Mouse (Mus musculus): ENCODE data around the gene Tmem184a. TPM values are rescaled to one million over a fixed set of nuclear protein-coding genes. Genes with fewer than 3 reads are reported as not detected.

Gene Tmem184a
- 27.8 and 32.3 TPM in 2 replicates for polyA plus RNA-seq (2015; fragmentation: Nextera tagmentation; extraction: Ambion mirVana)

DNA sequence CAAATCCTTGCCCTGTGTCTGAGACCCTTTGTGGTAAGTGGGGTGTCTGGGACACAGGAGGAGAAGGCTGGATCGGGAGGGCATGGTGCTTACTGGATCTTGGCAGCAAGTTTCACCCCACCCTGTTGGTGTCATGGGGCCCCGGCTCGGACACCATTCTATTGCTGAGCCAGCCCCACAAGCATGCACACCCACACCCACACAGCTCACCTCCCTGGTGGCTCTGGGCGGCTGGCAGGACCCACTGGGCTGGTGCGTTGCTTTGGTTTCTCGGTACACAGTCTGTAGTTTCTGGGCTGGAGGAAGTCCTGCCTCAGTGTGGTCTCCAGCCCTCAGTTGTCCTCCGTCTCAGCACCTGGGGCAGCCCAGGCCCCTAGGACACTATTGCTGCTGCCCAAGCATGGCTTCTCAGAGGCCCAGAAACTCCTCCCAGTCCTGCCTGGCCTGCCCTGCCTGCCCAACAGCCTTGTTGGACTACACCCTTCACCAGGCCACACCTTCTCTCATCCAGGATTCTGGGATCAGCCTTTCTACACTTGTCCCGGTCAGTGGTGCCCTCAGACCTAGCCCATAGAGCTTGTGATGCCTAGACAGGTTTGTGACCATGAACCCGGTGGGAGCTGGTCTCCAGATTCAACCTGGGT lies at the start of gene Tmem184a:
Tmem184a (minus strand) TSS at position 380 of the 644 bp plus-strand sequence.
- peak within 1 kb of the TSS; percentile 55; the same call in 1 of the 2 replicates for H3K27ac ChIP-seq
- H3K27me3 ChIP-seq (replicated peaks), result no peaks in the 10 kb centered on the region
- peak within 1 kb of the TSS; percentile 17; the same call in 1 of the 2 replicates for H3K4me2 ChIP-seq
- ATAC-seq (ENCODE audit: insufficient read depth, low FRiP score, low read depth), result no peak
- 78% methylated on average over 9 of the region's 9 CpGs for WGBS
- H3K4me1 ChIP-seq, result no peaks in the 10 kb centered on the region
- no peak within 1 kb of the TSS for H3K9ac ChIP-seq
- peaks cover 13% of the 10 kb centered on the region; the same call in 1 of the 2 replicates for H3K36me3 ChIP-seq
- no peaks in the 10 kb centered on the region for H3K9me3 ChIP-seq
- H3K4me3 ChIP-seq (replicated peaks), result no peak within 1 kb of the TSS

DNA sequence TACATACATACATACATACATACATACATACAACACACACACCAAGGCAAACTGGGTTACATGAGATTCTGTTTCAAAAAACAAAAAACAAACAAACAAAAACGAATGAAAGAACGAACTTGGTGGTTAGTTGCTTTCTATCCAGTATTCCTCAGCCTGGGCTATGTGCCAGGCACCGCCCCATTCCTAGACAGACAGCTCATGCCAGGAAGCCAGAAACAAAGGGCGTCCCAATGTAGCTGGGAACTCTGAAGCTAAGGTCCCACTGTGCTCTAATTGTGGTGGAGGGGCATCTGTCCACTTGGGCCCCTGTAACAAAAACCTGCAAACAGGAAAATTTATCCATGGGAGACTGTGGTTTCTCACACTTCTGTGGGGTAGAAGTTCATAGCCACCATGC lies 43.0 kb upstream of the Tmem184a start:
- no peak overlapping the region for H3K27ac ChIP-seq
- no peak overlapping the region for H3K4me3 ChIP-seq (replicated peaks)
- H3K9ac ChIP-seq, result no peak overlapping the region
- no peaks in the 10 kb centered on the region for H3K36me3 ChIP-seq
- no peaks in the 10 kb centered on the region for H3K9me3 ChIP-seq
- 48% methylated on average over 4 of the region's 4 CpGs for WGBS
- no peak for ATAC-seq (ENCODE audit: insufficient read depth, low FRiP score, low read depth)
- no peaks in the 10 kb centered on the region for H3K4me1 ChIP-seq
- no peaks in the 10 kb centered on the region for H3K27me3 ChIP-seq (replicated peaks)
- no peak overlapping the region for H3K4me2 ChIP-seq

DNA sequence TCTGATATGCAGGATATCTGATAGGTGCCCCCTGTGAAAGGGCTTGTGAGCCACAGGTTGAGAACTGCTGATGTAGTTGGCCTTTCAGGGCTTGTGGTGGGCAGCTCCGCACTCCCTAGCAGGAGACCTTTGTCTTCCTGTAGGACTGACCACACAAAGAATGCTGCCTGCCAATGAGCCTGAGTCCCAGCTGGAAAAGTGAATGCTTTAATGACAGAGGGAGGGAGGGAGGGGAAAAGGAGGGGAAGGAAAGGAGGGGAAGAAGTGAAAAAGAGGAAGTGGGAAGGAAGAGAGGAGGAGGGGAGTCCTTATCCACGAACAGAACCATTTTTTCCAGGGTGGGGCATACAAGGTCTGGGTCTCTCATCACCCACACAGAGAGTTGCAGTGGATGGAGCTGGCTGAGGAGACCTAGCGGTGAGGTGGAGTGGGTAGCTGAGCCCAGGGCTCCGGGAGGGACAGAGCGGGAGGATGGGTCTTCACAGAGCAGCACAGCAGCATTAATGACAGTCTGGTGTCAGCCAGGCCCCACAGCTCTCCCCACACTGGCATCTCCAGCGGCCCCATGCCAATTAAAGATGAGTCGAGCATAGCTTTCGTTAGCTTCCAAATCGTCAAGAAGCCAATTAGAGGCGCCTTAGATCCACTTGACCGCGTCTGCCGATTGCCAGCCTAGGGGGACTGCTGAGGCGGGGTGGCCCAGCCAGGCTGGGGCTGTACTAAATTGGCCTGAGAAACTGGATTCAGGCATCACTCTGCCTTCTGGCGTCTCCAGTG lies 40.8 kb upstream of the Tmem184a start:
- H3K36me3 ChIP-seq, result no peaks in the 10 kb centered on the region
- H3K27me3 ChIP-seq (replicated peaks), result no peaks in the 10 kb centered on the region
- H3K9me3 ChIP-seq, result no peaks in the 10 kb centered on the region
- H3K4me2 ChIP-seq, result no peak overlapping the region
- WGBS, result 59% methylated on average over 15 of the region's 15 CpGs
- H3K9ac ChIP-seq, result no peak overlapping the region
- ATAC-seq (ENCODE audit: insufficient read depth, low FRiP score, low read depth), result no peak
- no peak overlapping the region for H3K27ac ChIP-seq
- no peaks in the 10 kb centered on the region for H3K4me1 ChIP-seq
- H3K4me3 ChIP-seq (replicated peaks), result no peak overlapping the region

DNA sequence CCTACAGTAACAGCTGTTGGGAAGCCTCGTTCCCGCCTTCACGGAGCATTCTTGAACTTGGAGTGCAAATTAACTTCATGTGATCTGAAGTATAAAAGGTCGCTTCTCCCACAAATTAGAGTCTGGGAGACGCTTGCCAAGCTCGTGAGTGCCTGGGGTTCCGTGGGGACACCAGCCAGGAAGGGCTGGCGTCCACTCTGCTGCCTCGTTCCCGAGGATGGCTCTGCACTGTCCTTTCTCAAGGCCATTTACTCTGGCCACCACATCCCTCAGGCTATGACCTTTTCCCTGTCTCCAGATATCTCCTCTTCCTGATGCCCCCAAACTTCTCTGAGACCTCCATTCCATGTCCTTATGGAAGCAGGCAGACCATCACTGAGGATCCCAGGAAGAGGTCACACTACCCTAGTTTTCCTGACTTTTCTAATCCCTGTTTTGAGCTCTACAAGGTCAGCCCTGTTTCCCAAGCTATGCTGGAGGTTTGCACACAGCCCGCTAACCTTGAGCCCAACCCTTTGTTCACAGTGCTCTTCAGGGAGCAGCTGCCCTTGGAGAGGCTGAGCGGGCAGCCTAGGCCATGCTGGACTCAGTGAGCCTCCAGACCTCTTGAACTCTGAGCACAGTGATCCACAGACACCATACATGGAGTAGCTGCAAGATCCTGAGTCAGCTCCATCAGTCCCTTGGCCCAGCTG lies 30.1 kb upstream of the Tmem184a start:
- Histone ChIP-seq H3K4me1 (no peaks in the 10 kb centered on the region), H3K9ac (no peak overlapping the region), H3K4me3 (replicated peaks) (no peak overlapping the region), H3K36me3 (no peaks in the 10 kb centered on the region), H3K27ac (no peak overlapping the region), H3K4me2 (no peak overlapping the region), H3K27me3 (replicated peaks) (no peaks in the 10 kb centered on the region), H3K9me3 (no peaks in the 10 kb centered on the region)
- no peak for ATAC-seq (ENCODE audit: insufficient read depth, low FRiP score, low read depth)
- 72% methylated on average over 12 of the region's 12 CpGs for WGBS

DNA sequence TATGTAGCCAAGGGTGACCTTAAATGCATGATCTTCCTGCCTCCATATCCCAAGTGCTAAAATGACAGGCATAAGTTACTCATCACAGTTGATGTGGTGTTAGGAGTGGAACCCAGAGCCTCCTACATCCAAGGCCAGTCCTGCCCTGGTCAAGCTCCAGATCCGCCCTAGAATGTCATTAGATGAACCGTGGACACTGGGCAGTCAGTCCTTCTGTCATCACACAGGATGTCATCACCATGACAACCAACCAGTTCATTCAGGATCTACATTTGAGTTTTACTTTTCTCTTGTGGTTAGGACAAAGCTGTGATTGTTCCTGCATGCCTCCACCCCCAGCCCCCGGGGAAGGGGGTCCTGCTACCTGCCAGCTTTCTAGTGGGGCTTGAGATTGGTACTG lies 19.4 kb upstream of the Tmem184a start:
- no peak overlapping the region for H3K27ac ChIP-seq
- no peak overlapping the region for H3K4me3 ChIP-seq (replicated peaks)
- H3K27me3 ChIP-seq (replicated peaks), result no peaks in the 10 kb centered on the region
- WGBS, result 44% methylated on average over 3 of the region's 3 CpGs
- no peaks in the 10 kb centered on the region for H3K9me3 ChIP-seq
- H3K36me3 ChIP-seq, result no peaks in the 10 kb centered on the region
- no peak for ATAC-seq (ENCODE audit: insufficient read depth, low FRiP score, low read depth)
- H3K4me2 ChIP-seq, result no peak overlapping the region
- H3K4me1 ChIP-seq, result no peaks in the 10 kb centered on the region
- H3K9ac ChIP-seq, result no peak overlapping the region

DNA sequence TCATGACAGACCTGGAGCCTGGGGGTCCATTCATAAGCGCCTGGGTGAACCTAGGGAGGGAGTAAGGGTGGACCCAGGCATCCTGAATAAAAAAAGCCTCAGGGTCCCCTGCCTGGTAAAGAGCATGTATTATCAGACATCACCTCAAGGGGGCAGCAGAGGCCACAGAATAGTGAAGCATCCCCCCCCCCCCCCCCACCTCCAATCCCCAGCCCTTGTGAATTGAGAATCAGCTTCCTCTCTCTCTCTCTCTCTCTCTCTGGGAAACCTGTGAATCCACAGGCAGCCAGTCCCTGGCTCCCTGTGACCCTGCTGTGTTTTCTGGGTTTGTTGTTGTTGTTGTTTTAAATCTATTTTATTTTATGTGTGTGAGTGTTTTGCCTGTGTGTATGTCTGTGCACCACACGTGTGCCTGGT lies 18.8 kb upstream of the Tmem184a start:
- no peak overlapping the region for H3K27ac ChIP-seq
- 15% methylated on average over 2 of the region's 2 CpGs for WGBS
- H3K36me3 ChIP-seq, result no peaks in the 10 kb centered on the region
- no peak overlapping the region for H3K9ac ChIP-seq
- no peaks in the 10 kb centered on the region for H3K9me3 ChIP-seq
- no peaks in the 10 kb centered on the region for H3K27me3 ChIP-seq (replicated peaks)
- ATAC-seq (ENCODE audit: insufficient read depth, low FRiP score, low read depth), result no peak
- H3K4me1 ChIP-seq, result no peaks in the 10 kb centered on the region
- H3K4me2 ChIP-seq, result no peak overlapping the region
- no peak overlapping the region for H3K4me3 ChIP-seq (replicated peaks)

DNA sequence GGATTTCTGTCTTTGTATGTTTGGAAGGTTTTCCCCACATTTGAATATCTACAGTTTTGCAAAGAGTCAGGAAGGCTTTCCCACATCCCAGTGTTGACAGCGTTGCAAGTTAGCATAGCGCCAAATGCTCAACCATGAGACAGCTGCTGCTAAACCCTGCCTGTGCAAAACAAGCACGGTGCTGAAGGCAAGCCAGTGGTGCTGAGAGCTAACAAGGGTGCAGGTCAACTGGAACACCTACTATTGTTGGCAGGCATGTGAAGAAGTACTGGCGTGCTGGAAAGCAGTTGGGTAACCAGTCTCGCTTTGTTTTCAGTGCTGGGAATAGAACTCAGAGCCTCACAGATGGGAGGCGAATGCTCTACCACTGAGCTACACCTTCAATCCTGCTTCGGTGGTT lies 16.0 kb upstream of the Tmem184a start:
- WGBS, result 85% methylated on average over 7 of the region's 7 CpGs

DNA sequence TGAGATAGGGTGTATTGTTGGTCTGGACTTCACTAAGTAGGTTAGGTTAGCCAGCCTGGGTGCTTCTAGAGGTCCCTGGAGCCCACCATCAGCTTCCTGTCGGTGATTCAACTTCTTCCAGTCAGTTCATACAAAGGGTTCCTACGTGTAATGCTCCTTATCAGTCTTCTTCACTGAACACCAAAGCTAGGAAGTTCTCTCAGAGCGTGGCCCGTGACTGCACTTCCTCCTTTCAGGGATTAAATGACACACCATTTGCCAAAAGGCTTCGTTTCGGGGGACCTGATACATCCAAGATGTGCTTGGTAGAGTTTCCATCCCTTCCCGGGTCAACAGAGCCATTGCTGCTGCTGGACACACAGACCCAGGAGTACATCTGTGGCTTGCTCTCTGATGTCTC lies 12.4 kb upstream of the Tmem184a start:
- H3K9ac ChIP-seq, result no peak overlapping the region
- H3K36me3 ChIP-seq, result no peaks in the 10 kb centered on the region
- no peak for ATAC-seq (ENCODE audit: insufficient read depth, low FRiP score, low read depth)
- H3K4me2 ChIP-seq, result no peak overlapping the region
- no peak overlapping the region for H3K27ac ChIP-seq
- H3K9me3 ChIP-seq, result no peaks in the 10 kb centered on the region
- H3K27me3 ChIP-seq (replicated peaks), result no peaks in the 10 kb centered on the region
- H3K4me3 ChIP-seq (replicated peaks), result no peak overlapping the region
- WGBS, result 64% methylated on average over 7 of the region's 7 CpGs
- H3K4me1 ChIP-seq, result no peaks in the 10 kb centered on the region

More for the DNA sequence above, 16.0 kb upstream of the Tmem184a start:
- Histone ChIP-seq H3K9me3 (no peaks in the 10 kb centered on the region), H3K4me2 (no peak overlapping the region), H3K4me3 (replicated peaks) (no peak overlapping the region), H3K9ac (no peak overlapping the region), H3K27ac (no peak overlapping the region), H3K4me1 (no peaks in the 10 kb centered on the region), H3K36me3 (no peaks in the 10 kb centered on the region), H3K27me3 (replicated peaks) (no peaks in the 10 kb centered on the region)
- no peak for ATAC-seq (ENCODE audit: insufficient read depth, low FRiP score, low read depth)

DNA sequence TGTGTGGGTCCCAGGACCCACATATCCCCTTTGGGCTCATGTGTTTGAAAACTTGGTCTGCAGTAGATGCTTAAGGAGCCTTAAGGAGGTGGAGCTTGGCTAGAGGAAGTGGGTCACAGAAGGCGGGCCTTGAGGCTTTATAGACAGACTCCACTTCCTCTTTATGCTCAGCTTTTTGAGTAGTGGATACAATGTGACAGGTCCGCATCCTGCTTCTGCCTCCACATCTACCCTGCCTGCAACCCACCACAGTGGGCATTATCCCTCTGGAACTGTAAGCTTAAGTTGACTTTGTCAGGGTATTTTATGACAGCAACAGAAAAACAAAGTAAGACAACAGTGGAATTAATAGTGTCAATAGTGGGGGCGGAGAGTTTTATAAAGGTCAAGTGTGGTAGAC lies 11.0 kb upstream of the Tmem184a start:
- WGBS, result 79% methylated on average over 3 of the region's 3 CpGs

DNA sequence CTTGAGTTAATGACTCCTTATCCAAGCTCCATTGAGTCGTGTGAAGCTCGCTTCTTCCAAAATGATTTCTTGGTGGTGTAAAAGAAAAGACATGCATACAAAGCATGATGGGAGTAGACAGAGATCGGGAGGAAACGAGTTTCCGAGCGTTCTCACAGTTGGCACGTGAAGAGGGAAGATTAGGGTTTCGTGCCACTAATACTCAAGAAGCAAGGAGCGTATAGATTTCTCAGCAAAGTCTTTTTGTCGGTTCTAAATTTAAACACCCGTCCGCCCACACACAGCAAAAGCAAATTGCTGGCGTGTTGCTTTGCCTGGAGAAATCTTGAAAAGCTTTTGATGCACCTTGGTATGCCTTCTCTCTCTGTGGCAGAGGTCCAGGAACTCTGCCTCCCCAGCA lies 9.7 kb upstream of the Tmem184a start:
- H3K4me2 ChIP-seq, result no peak overlapping the region
- no peak overlapping the region for H3K4me3 ChIP-seq (replicated peaks)
- 69% methylated on average over 13 of the region's 13 CpGs for WGBS
- no peak for ATAC-seq (ENCODE audit: insufficient read depth, low FRiP score, low read depth)
- H3K9ac ChIP-seq, result no peak overlapping the region
- no peaks in the 10 kb centered on the region for H3K27me3 ChIP-seq (replicated peaks)
- H3K9me3 ChIP-seq, result no peaks in the 10 kb centered on the region
- H3K36me3 ChIP-seq, result 0 out of 2 replicates have a peak, but pooled peaks cover 4% of the 10 kb centered on the region
- no peak overlapping the region for H3K27ac ChIP-seq
- H3K4me1 ChIP-seq, result peaks cover 9% of the 10 kb centered on the region

More for the DNA sequence above, 11.0 kb upstream of the Tmem184a start:
- no peak overlapping the region for H3K9ac ChIP-seq
- H3K27me3 ChIP-seq (replicated peaks), result no peaks in the 10 kb centered on the region
- no peak for ATAC-seq (ENCODE audit: insufficient read depth, low FRiP score, low read depth)
- H3K4me2 ChIP-seq, result no peak overlapping the region
- no peak overlapping the region for H3K27ac ChIP-seq
- no peak overlapping the region for H3K4me3 ChIP-seq (replicated peaks)
- peaks cover 4% of the 10 kb centered on the region for H3K4me1 ChIP-seq
- no peaks in the 10 kb centered on the region for H3K36me3 ChIP-seq
- no peaks in the 10 kb centered on the region for H3K9me3 ChIP-seq

DNA sequence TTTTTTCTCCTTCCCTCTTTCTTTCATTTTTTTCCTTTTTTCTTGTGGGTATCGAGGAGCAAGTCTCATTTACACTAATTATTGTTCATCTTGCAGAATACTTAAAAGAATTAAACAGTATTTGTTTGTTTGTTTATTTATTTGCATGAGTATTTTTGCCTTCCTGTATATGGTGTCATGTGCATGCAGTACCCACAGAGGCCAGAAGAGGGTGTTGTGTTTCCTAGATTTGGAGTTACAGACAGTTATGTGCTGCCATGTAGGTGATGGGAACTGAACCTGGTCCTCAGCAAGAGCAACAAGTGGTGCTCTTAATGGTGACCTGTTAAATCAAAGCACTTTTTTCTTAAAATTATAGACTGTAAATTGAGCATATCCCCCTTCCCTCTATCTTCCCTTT lies 7.9 kb upstream of the Tmem184a start:
- no peaks in the 10 kb centered on the region for H3K9me3 ChIP-seq
- no peaks in the 10 kb centered on the region for H3K27me3 ChIP-seq (replicated peaks)
- H3K27ac ChIP-seq, result no peak overlapping the region
- 100% methylated on average over 1 of the region's 1 CpGs for WGBS
- peaks cover 15% of the 10 kb centered on the region; the same call in 1 of the 2 replicates for H3K36me3 ChIP-seq
- peaks cover 9% of the 10 kb centered on the region for H3K4me1 ChIP-seq
- ATAC-seq (ENCODE audit: insufficient read depth, low FRiP score, low read depth), result no peak
- H3K4me3 ChIP-seq (replicated peaks), result no peak overlapping the region
- H3K4me2 ChIP-seq, result no peak overlapping the region
- H3K9ac ChIP-seq, result no peak overlapping the region
